Mouse (Mus musculus): ENCODE measurements at regions not wholly inside any gene's neighbourhood (a gene's known extent, or its start where the extent isn't known, plus 50 kb on each side); places are given as distances from the start of the nearest gene placed in this dataset.

GRCm38 (mm10) chr2:123023918-123024317, 258.9 kb downstream of the Sqor start:
- peak; percentile 81 to 89 for DNase-seq (ENCODE audit: low spot score in 2 of 2)

- no peak for DNase-seq (ENCODE audit: low spot score in 2 of 2)
Measured at GRCm38 (mm10) chr2:123024380-123024779, 259.3 kb downstream of the Sqor start.

GRCm38 (mm10) chr2:123024976-123025585, 260.0 kb downstream of the Sqor start:
- peak; percentile 40 to 83 for DNase-seq (ENCODE audit: low spot score in 2 of 2)

- DNase-seq (ENCODE audit: low spot score in 2 of 2): no peak
Measured at GRCm38 (mm10) chr2:123047321-123047720, 282.3 kb downstream of the Sqor start.

GRCm38 (mm10) chr2:123064648-123065047, 299.6 kb downstream of the Sqor start:
- DNase-seq (ENCODE audit: low spot score in 2 of 2): no peak

GRCm38 (mm10) chr2:123068809-123069208, 303.8 kb downstream of the Sqor start:
- no peak for DNase-seq (ENCODE audit: low spot score in 2 of 2)

GRCm38 (mm10) chr2:123072653-123073052, 307.6 kb downstream of the Sqor start:
- DNase-seq (ENCODE audit: low spot score in 2 of 2): no peak

- DNase-seq (ENCODE audit: low spot score in 2 of 2): no peak
Measured at GRCm38 (mm10) chr2:123073476-123074085, 308.5 kb downstream of the Sqor start.

GRCm38 (mm10) chr2:123092726-123093125, 327.7 kb downstream of the Sqor start:
- no peak for DNase-seq (ENCODE audit: low spot score in 2 of 2)

- DNase-seq (ENCODE audit: low spot score in 2 of 2): no peak
Measured at GRCm38 (mm10) chr2:123103530-123103929, 338.5 kb downstream of the Sqor start.

- no peak for DNase-seq (ENCODE audit: low spot score in 2 of 2)
Measured at GRCm38 (mm10) chr2:123131496-123131895, 366.5 kb downstream of the Sqor start.

GRCm38 (mm10) chr2:123153170-123153569, 388.1 kb downstream of the Sqor start:
- peak in 1 of 2 experiments; percentile 28 for DNase-seq (ENCODE audit: low spot score in 2 of 2)

GRCm38 (mm10) chr2:123165384-123165783, 400.3 kb downstream of the Sqor start:
- no peak for DNase-seq (ENCODE audit: low spot score in 2 of 2)

GRCm38 (mm10) chr2:123170611-123171010, 405.6 kb downstream of the Sqor start:
- no peak for DNase-seq (ENCODE audit: low spot score in 2 of 2)

GRCm38 (mm10) chr2:123182208-123182607, 417.2 kb downstream of the Sqor start:
- no peak for DNase-seq (ENCODE audit: low spot score in 2 of 2)

GRCm38 (mm10) chr2:123190795-123191582, 426.0 kb downstream of the Sqor start:
- DNase-seq (ENCODE audit: low spot score in 2 of 2): no peak

- DNase-seq (ENCODE audit: low spot score in 2 of 2): peak in 1 of 2 experiments; percentile 59
Measured at GRCm38 (mm10) chr2:123194533-123194932, 429.5 kb downstream of the Sqor start.
